Mouse (Mus musculus): ENCODE results near the gene Tas2r118.

Gene Tas2r118

GRCm38 (mm10) chr6:23969960-23970359, at the start of gene Tas2r118:
Tas2r118 (minus strand) TSS chr6:23970060.
- no peak for DNase-seq

GRCm38 (mm10) chr6:24018320-24018719, 48.5 kb upstream of the Tas2r118 start:
- DNase-seq, result no peak

- DNase-seq, result no peak
Observed at GRCm38 (mm10) chr6:23993276-23993675, 23.4 kb upstream of the Tas2r118 start.

- no peak for DNase-seq
Observed at GRCm38 (mm10) chr6:23990687-23991387, 21.0 kb upstream of the Tas2r118 start.

GRCm38 (mm10) chr6:23986293-23986692, 16.4 kb upstream of the Tas2r118 start:
- DNase-seq, result no peak

GRCm38 (mm10) chr6:23966980-23967379, 2.9 kb downstream of the Tas2r118 start:
- DNase-seq, result no peak

- DNase-seq, result no peak
Observed at GRCm38 (mm10) chr6:23965925-23966324, 3.9 kb downstream of the Tas2r118 start.

- DNase-seq, result no peak
Observed at GRCm38 (mm10) chr6:23963741-23964140, 6.1 kb downstream of the Tas2r118 start.

- no peak for DNase-seq
Observed at GRCm38 (mm10) chr6:23940776-23941175, 29.1 kb downstream of the Tas2r118 start.

GRCm38 (mm10) chr6:23938575-23939488, 31.0 kb downstream of the Tas2r118 start:
- DNase-seq, result no peak

GRCm38 (mm10) chr6:23936414-23936813, 33.4 kb downstream of the Tas2r118 start:
- no peak for DNase-seq

GRCm38 (mm10) chr6:23923806-23924205, 46.1 kb downstream of the Tas2r118 start:
- DNase-seq, result no peak

Data from thymus, adult 18-20 months (tissue).